Mouse (Mus musculus) spleen, adult 18-20 months (tissue): ENCODE results near the gene Oit1.

Source experiments
- DNase-seq, 2 experiments: peaks; one replicate each; pipeline ENCODE4 v3.0.0; 2022; ENCODE audit warnings: mixed read lengths in 2 of 2

The Oit1 gene

DNA sequence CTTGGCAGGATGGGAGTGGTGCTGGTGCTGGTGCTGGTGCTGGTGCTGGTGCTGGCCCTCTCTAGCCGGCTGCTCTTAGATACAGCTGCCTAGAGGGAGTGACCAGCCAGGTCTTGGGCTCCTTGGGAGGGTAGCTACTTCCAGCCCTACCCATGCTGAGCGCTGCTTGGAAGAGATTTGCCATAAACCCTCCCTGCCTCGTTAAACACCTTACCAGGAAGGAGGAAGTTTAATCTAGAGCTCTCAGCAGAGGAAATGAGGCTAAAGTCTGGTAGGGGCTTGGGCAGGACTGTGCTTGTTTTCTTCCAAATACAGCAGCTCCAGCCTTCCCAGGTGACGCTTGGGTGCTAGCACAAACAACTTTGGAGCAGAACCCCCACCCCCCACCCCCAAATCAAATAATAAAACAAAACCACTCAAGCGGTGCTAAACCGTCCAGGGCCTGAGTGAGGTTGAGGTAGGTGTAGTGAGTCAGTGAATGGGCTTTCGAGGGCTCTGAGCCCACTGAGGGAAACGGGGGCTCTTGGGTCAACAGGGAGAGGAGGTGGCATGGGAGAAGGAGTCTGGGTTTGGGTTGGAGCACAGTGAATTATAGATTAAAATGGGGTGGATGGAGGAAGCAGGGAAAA, at the start of gene Oit1:
Gene Oit1 (minus strand): TSS at position 70 of the 629 bp plus-strand sequence.
- no peak for DNase-seq

DNA sequence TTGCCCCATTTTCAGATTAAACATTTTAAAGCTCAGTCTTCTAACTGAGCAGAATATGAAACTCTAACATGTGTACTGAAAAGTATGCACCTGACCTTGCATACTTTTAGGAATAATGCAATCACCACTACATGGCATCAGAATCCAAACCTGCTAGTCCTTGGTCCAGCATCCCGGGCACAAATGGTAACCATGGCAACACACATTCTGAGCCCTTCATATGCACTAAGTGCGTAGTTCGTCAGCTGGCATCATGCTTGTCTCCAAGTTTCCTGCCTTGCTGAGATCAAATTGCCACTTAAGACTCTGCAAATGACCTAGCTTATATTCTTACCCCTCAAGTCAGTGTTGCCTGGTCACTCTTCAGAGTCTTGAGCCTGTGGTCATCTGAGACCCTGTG, 44.3 kb upstream of the Oit1 start:
- DNase-seq: no peak

DNA sequence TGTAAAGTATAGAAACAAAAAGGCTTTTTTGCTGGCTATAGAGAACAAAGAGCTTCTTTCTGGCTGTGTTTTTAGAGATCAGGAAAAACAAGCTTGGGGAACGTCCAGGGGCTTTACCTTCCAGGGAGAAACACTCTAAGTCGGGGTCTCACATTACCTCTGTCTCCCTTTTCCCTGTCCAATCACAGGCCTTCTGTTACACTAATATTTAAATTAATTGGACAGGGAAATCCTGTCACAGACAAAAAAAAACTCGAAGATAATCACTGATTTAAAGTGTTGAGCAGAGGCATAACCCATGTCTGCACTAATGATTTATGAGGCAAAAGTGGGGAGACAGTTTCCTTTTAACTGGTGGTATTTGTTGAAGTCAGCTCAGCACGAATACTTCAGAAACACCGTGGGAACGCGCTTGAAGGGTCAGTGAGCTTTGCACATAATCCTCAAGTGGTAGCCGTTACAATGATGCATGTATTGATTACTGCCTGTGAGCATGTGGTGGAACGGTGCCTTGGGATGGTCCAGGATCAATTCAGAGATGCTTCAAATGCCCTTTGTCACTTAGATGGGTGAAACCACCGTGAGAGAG, 42.7 kb upstream of the Oit1 start:
- DNase-seq: no peak

DNA sequence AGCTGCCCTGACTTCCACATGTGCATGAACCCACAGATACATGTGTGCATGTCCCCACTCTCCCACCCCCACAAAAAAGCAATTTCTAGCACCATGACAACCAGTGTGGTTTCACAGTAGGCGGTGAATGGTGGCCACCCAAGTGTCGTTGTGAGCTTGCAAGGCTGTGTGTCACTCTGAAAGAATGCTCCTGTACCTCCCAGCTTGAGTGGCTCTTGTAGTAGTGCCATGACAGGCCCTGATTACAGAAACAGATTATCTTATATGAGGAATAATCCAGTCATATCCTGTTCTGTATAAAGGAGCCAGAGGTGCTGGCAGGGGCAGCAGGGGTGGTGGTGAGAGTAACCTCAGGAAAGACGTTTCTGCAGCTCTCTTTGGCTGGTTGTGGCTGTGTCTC, 40.1 kb upstream of the Oit1 start:
- no peak for DNase-seq

DNA sequence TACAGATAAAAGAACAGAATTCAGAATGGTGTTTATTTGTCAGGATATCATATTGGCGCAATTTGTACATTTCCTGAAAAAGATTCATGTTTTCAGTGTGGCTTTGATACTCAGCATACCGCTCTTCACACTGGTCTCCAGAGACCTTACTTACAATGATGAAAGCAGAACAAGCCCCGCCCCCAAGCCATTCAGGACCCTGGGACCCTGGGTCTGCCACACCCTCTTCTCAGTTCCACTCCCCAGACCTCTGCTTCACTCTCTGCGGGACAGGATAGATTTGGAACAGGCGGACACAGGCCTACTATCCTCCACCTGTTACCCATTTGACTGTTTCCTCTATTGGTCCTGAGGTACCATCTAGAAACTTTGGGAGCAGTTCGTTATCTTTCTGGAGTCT, 27.4 kb upstream of the Oit1 start:
- no peak for DNase-seq

DNA sequence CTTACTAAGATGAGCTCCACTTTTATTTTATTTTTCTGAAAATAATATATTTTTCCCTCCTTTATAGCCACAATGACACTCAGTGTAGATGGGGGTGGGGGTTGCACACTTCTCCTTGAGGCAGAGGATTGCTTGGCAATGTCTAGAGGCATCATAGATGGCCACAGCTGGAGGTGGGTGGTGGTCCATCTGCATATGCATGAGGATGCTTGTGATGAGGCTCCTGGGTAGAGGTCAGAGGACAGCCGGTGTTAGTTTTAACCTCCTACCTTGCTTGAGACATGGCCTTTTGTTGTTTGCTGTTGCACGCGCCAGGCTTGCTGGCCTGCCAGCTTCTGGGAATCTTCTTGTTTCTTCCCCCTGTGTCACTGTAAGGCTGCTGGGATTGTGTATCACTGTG, 24.8 kb upstream of the Oit1 start:
- DNase-seq: no peak

DNA sequence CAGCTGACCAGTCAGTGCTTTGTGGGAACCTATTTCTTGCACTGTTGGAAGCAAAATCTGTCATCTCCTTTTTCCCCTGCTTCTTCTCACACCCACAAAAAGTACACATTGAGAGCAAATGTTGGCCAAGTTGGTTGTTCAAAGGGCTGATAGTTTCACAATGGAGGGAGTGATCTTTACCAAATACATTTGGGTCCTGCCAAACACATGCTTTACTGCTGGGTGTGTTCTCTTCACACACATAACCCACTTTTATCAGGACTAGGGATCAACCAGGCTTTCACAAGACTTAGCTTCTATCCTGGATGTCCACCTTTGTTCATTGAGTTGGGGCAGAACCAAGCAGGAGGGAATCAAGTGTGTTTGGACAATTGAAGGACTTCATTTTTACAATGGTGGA, 20.0 kb upstream of the Oit1 start:
- no peak for DNase-seq

DNA sequence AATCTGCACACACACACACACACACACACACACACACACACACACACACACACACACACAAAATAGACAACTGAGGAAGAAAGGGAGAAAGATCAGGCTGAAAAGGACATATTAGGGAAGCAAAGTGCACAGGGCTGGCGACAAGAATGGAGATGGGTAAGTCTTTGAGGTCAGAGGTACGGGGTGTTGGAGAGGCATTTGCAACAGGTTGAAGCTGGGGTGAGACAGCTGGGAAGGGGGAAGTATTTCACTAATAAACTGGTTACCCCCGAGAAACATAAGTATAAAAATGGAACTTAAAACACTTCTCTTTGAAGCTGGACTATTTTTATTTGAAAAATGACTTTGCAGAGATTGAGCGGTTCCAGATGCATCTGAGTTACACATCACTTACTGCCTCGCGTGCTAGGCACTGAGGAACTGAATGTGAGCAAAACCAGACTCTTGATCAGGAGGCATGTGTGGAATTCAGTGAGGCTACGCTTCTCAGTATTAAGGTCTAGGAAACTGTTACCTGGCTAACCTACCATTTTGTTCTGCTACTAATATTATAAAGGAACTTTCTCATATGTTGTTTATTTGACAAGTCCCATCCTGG, 17.2 kb upstream of the Oit1 start:
- DNase-seq: no peak

DNA sequence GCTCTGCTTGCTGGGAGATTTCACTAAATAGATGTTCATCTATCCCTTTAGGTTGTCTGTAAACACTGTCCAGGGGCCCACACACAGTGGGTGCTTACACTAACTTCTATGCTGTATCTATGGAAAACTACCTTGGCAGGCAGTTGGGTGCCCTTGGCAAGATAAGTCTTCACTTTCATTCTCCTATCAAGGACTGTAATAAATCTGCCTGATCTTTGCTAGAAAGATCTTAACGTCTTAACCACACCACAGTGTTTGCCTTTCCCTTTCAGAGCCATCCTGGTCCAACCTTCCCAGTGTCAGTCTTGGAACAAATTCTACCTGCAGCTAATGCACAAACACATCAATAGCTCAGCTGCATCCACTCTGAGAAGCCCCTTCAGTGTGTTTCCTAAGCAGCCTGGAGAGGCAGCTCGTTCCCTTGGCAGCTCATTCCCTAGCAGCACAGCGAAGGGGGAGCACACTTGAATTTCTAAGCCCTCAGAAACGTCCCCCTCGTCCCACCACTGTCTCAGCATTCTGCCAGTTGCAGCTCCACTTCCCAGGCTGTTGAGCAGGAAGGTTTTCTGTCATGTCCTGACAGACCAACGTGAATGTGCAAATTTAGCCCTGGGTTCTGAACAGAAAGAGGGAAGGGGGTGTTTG, 13.7 kb upstream of the Oit1 start:
- no peak for DNase-seq

DNA sequence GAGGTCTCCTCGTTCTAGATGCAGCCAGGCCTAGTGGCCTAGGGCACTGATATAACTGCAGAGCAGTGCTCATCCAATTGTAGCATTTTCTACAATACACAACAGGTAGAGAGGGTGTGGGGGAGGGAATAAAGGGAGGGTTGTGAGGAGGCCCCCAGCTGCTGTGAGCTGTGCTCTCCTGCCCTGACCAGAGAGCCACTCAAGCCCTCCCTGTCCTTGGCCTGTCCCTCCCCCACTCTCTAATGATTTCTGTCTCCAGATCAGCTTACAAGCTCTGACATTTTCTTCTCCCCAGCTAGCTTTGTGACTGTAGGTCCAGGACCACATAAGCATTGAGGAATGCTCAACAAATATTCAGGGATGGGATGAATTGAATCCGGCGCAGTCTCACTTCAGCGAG, 9.2 kb downstream of the Oit1 start:
- no peak for DNase-seq

DNA sequence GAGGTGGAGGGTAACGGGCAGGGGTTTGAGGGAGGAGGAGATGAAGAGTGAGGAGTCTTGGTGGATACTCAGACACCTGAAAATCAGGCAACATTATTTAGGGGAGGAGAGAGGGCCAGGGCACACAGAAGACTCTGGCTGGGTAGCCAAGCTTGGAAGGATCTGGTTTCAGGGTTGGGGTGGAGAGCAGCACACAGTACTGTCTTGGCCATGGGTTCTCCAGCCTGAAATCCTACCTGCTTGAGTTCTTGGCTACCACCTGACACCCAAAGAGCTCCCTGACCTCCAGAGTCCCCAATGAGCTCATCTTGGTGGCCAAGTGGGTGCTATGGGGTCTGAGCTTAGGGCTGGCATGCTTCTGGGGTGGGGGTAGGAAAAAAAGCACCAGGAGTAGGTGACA, 9.7 kb downstream of the Oit1 start:
- DNase-seq: no peak

DNA sequence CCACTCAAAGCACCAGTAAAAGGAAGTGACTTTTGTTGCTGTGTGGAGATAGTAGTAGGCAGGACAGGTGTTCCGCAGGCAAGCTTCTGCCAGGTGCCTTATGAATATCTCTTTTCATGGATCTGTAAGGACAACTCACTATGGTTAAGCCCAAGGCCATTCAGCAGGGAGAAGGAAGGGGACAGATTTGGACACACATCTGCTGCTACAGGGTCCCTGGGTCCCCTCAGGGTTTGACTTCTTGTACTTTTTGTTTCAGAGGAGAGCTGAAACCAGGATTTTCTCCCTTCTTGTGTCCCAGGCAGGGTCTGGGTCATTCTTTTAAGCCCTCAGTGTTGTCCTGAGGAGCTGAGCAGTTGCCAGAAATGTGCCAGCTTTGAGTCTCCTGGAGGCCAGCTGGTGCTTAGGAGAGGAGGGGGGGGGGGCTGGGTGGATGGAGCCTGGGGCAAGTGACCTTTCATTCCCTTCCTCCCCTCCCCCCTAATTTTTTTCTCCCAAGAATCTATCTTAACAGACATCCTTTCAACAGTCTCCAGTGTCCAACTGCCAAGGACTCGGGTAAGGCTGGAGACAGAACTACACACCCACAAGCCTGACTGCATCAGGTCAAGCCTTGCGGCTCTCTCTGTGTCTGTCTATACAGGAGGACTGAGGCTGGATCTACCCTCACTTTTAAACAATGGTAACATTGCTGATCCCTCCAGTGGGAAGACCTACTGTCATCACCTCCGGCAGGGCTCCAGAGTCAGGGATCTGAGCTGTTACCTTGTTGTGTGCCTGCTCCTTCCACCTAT, 10.6 kb downstream of the Oit1 start:
- DNase-seq: no peak

DNA sequence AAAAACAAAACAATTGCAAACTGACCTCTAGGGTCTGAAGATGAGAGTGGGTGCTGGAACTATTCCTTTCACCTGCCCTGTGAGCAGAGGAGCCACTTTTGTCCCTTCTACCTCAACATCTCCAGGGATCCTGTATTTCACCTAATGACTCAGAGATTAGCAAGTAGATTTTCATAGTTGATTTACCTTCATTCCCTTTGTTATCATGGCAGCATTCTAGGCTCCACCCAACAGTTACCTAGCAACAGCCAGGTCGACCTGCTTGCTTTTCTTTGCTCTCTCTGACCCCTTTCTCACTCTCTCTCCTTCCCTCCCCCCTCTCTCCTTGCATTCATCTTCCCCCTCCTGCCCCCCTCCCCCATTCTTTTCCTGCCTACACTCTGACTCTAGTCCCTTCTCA, 11.4 kb downstream of the Oit1 start:
- DNase-seq: no peak

DNA sequence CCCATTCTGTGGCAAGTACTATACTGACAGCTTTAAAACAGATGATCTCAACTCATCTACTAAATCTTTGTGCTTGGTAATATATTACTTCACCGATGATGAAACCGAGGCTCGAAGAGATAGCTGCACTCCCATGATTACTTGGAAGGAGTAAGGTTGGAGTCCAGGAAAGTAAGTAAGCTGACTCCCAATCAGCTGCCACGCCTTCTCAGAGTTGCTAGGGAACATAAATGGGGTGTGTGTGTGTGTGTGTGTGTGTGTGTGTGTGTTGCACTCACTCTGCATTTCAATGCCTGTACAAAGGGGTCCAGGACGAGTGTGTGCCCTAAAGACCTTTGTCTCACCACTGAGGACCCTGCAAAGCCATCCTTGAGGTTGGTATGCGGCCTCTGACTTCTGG, 12.7 kb downstream of the Oit1 start:
- no peak for DNase-seq

DNA sequence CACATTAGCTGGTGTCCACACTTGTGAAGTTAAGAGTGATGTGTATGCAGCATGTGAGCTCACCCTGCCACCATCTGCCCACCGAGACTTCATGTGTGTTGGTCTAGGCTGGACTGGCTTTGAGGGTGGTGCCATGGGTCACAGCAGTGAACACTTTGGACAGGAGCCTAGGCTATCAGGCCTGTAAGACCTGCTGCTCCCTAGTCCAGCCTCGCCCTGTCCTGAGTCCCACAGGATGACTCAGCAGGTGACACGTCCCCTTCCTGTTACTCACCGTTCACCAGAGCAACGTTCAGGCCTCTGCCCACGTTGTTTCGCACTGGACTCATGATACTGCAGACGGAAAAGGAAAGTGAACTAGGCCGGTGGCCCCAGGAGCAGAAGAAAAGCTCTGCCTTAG, 21.7 kb downstream of the Oit1 start:
- DNase-seq: no peak

DNA sequence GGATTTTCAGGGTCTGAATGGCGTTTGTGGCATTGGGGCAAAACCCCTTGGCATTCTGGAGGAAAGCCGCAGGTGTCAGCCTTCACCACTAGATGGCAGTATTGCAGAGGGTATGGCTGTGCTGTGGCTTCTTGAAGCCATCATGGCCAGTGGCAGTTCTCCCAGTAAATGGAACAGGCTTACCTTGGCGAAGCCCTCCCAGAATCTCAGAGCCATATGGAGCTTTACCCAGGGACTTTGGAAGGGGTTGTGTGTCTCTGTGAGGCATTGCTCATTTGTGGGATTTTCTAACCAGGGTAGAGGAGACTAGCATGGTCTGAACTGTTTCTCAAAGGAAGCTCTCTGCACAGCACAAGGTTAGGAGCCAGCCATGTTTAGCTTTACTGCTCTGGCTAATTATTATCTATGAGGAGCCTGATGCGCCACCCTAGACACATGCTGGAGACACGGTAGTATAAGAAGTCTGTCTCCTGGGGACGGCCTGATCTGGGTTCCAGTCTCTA, 22.5 kb downstream of the Oit1 start:
- peak in 1 of 2 experiments; percentile 52 for DNase-seq

DNA sequence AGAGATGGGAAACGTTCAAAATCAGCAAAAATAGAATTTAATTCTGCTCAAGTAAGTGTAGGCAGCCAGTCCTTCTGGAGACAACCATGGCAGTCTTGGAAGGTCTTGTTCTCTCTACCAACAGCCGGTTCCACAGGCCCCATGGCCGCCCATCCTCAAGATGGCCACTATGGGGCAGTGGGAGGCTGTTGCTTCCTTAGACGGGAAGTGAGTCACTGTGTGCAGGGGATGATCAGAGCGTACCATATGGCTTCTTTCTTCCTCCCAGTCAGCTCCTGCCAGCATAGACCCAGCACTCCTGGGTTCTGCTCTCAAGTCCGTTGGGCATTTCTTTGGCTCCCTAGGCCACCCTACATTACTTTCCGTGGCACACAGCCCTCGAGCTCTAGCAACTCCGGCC, 29.6 kb downstream of the Oit1 start:
- DNase-seq: no peak

DNA sequence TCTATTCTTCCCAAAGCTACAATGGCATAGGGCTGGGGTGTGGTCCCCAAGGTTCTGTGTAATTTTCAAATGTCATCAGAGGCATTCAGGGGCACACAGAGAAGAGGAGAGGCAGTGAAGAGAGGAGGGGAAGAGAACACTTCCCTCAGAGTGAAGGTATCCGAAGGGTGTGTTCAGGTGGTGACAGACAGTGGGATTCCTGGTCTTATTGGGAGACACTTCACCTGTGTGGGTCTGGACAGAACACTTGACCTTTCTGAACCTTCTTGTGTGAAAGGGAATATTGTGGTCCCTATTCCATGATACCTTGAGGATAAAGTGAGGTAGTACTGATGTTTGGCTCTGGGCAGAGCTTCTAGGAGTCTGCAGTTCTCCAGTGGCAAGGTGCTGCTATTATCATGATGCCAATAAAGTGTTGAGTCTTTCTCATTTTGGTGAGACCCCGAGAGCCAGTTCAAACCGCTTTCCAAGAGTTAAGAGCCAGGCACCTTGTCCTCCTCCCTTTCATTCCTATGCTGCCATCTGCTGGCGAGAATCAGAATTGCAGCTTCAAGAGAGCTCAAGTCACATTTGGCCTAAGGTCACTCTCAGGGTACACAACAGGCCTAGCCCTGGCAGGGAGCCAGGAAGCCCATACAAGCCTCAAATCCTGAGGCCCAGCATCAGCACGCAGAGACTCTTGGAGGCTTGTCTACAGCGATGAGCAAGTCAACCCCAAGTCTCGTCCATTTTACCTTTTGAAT, 32.1 kb downstream of the Oit1 start:
- peak; percentile 33 to 79 for DNase-seq

DNA sequence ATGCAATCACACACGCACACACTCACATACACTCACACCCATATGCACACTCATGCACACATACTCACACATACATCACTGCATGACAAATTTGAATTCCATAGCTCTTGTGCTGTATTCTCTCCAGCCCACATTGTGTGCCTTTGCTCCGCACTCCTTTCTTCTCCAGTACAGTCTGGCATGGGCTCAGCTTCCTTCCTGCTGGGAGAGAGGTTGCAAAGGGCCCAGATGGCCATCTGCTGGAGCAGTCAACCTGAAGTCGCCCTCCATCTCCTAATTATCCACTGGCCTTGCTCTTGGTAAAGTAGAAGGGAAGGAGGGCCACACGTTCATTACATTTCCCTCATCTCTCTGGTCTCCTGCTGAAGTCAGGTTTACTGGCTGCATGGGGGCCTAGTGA, 33.0 kb downstream of the Oit1 start:
- no peak for DNase-seq

DNA sequence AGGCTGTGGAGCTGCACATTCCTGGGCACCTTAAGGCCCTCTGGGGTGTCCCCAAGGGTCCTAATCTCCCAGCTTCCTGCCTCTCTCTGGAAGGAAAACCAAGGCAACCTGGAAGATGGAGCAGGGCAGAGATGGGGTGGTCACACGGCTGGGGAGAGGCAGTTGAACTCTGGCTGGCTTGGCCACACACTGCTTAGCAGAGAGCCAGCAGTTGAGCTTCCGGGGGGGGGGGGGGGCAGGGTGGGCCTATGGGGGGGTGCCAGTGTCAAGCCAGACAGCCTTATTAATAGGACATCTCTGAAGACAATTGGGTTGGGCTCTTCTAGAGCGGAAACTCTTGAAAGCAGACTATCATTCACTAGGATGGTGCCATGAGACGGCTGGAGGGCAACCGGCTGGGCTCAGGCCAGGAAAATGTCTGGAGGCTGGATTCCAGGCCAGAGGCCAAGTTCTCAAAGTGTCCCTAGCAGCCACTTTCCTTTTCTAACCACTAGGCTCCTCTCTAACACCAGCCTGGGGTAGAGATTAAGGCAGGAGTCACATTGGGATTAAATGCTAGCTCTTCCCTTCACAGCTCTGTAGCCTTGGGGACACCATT, 35.9 kb downstream of the Oit1 start:
- DNase-seq: no peak

DNA sequence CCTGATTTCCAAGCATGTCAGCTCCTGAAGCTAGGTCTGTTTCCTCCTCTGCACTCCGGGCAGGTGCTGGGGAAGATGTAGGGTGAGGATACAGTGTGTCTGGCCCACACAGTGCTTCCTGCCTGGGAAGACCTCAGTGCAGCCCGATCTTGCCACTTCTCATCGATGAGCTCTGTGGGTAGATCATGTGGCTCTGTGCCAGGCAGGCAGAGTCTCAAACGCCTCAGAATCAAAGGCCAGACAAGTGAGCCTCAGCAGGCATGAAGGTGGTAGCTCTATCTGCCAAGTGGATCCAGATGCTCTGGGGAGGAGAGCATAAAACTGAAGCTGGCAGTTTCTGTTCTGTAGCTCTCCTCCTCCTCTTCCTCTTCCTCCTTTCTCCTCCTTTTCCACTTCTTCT, 38.3 kb downstream of the Oit1 start:
- DNase-seq: no peak

DNA sequence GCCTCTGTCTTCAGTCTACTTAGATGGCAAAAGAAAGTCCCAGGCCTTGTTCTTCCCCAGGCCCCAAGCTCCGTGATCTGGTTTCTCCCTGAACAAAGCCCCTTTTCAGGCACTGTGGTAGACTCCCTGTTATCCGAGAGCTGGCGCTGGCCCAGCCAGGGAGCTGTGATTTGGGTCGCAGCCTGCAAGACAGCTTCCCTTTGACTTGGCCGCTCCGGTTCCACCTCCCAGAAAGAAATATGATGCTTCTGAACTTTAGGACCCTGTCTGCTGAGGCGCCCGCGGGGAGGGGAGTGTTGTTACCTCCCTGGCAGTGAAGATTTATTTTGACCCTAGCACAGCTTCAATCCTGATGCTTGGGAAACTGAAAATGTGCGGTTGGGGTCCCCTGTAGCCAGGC, 42.6 kb downstream of the Oit1 start:
- no peak for DNase-seq
